Mouse (Mus musculus): ENCODE measurements at regions not wholly inside any gene's neighbourhood (a gene's known extent, or its start where the extent isn't known, plus 50 kb on each side); places are given as distances from the start of the nearest gene placed in this dataset.

DNA sequence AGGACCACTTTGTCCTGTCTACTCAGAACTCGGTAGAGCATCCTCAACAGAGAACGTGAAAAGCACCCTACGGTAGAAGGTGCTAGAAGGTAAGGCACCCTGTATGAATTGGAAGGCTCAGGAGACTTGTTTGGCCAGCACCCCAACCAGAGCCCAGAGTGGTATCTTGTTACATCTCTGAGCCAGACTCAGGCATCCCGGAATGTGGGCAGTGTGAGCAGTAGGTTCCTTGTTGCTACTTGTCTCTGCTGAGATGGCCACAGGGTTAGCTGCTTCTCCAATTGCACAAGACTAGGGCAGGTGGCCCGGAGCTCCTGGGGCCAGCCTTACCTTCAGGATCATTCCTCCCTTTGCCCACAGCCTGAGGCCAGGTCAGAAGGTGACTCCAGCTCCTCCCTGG, 88.9 kb upstream of the Tle3 start:
- H3K4me2 ChIP-seq (ENCODE audit: low read depth, low read length): no peak overlapping the region
- H3K9me3 ChIP-seq (replicated peaks; ENCODE audit: control insufficient read depth, low read length): 0 out of 2 replicates have a peak, but pooled peaks cover 3% of the 10 kb centered on the region
- no peak for ATAC-seq (ENCODE audit: insufficient read depth, low FRiP score)
- H3K36me3 ChIP-seq (ENCODE audit: control insufficient read depth, insufficient read depth, low read length): no peaks in the 10 kb centered on the region
- no peaks in the 10 kb centered on the region for H3K27me3 ChIP-seq (ENCODE audit: control insufficient read depth, insufficient read depth, low read length)
- H3K9ac ChIP-seq (ENCODE audit: low read length): no peak overlapping the region
- 81% methylated on average over 5 of the region's 5 CpGs for WGBS
- H3K4me1 ChIP-seq (ENCODE audit: control insufficient read depth, insufficient read depth, low read length): 0 out of 2 replicates have a peak, but pooled peaks cover 2% of the 10 kb centered on the region
- no peak overlapping the region for H3K27ac ChIP-seq (ENCODE audit: low read length)
- H3K4me3 ChIP-seq (replicated peaks; ENCODE audit: low read length): no peak overlapping the region

DNA sequence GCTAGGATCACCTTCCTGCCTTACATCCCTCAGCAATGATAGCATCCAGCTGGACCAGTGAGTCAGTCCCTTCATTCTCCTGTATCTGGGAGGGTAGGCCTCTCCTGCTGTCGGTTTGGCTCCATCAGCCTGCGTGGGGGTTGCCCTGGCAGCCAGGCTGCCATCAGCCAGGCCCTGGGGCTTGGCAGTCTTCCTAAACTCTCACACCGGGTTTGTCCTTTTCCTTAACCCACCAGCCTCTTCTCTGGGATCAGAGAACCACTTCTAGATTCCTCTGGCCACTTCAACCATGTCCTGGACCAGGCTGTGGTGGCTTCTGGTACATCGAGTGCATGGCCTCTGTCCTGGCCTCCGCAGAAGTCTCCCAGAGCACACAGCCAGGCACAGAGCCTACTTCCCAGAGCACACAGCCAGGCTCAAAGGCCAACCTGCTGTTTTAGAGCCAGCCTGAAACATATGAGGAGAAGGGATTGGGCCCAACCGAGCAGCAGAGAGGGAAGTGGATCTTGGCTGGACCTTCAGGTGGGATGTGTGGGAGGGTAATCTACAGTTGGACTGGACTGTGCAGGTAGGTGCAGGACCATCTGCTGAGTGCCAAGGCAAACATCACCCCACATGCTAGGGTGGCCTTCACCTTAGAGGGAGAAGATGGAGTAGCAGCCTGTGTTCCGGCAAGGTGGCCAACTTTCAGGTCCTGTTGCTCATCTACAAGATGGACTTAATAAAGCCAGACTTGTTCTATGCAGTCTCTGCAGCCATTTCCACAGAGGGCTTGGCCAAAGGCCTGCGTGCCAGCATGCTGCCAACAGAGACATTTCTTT, 87.8 kb upstream of the Tle3 start:
- H3K4me3 ChIP-seq (replicated peaks; ENCODE audit: low read length): no peak overlapping the region
- H3K4me1 ChIP-seq (ENCODE audit: control insufficient read depth, insufficient read depth, low read length): no peaks in the 10 kb centered on the region
- WGBS: 82% methylated on average over 8 of the region's 8 CpGs
- no peaks in the 10 kb centered on the region for H3K27me3 ChIP-seq (ENCODE audit: control insufficient read depth, insufficient read depth, low read length)
- H3K9me3 ChIP-seq (replicated peaks; ENCODE audit: control insufficient read depth, low read length): 0 out of 2 replicates have a peak, but pooled peaks cover 3% of the 10 kb centered on the region
- H3K36me3 ChIP-seq (ENCODE audit: control insufficient read depth, insufficient read depth, low read length): no peaks in the 10 kb centered on the region
- no peak for ATAC-seq (ENCODE audit: insufficient read depth, low FRiP score)
- H3K4me2 ChIP-seq (ENCODE audit: low read depth, low read length): no peak overlapping the region
- no peak overlapping the region for H3K9ac ChIP-seq (ENCODE audit: low read length)
- no peak overlapping the region for H3K27ac ChIP-seq (ENCODE audit: low read length)

GRCm38 (mm10) chr9:61286561-61286960, 85.6 kb upstream of the Tle3 start:
- Histone ChIP-seq H3K4me1 (ENCODE audit: control insufficient read depth, insufficient read depth, low read length) (no peaks in the 10 kb centered on the region; the same call in 1 of the 2 replicates), H3K4me3 (replicated peaks; ENCODE audit: low read length) (no peak overlapping the region), H3K27me3 (ENCODE audit: control insufficient read depth, insufficient read depth, low read length) (no peaks in the 10 kb centered on the region), H3K4me2 (ENCODE audit: low read depth, low read length) (no peak overlapping the region), H3K9me3 (replicated peaks; ENCODE audit: control insufficient read depth, low read length) (0 out of 2 replicates have a peak, but pooled peaks cover 3% of the 10 kb centered on the region), H3K36me3 (ENCODE audit: control insufficient read depth, insufficient read depth, low read length) (no peaks in the 10 kb centered on the region), H3K27ac (ENCODE audit: low read length) (no peak overlapping the region), H3K9ac (ENCODE audit: low read length) (no peak overlapping the region)
- 81% methylated on average over 4 of the region's 4 CpGs for WGBS
- ATAC-seq (ENCODE audit: insufficient read depth, low FRiP score): no peak

DNA sequence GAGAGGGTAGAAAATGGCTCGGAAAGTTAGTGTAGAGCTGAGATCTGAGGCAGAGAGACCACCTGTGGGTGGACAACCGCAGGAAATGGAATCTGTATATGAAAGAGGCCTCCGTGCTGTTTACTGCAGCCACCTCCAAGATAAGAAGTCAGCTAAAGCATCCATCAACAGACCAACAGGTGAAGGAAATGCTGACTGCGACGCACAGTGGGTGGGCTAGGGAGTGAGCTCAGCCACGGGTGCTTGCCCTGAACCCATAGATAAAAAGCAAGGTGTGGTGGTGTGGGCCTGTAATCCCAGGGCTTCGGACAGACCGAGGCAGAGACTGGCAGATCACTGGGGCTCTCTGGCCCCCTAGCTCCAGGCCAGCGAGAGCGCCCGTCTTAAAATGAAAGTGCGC, 83.0 kb upstream of the Tle3 start:
- no peaks in the 10 kb centered on the region for H3K36me3 ChIP-seq (ENCODE audit: control insufficient read depth, insufficient read depth, low read length)
- H3K4me3 ChIP-seq (replicated peaks; ENCODE audit: low read length): no peak overlapping the region
- no peaks in the 10 kb centered on the region for H3K27me3 ChIP-seq (ENCODE audit: control insufficient read depth, insufficient read depth, low read length)
- ATAC-seq (ENCODE audit: insufficient read depth, low FRiP score): no peak
- H3K9ac ChIP-seq (ENCODE audit: low read length): no peak overlapping the region
- no peak overlapping the region for H3K4me2 ChIP-seq (ENCODE audit: low read depth, low read length)
- H3K9me3 ChIP-seq (replicated peaks; ENCODE audit: control insufficient read depth, low read length): 0 out of 2 replicates have a peak, but pooled peaks cover 3% of the 10 kb centered on the region
- H3K27ac ChIP-seq (ENCODE audit: low read length): no peak overlapping the region
- 56% methylated on average over 12 of the region's 12 CpGs for WGBS
- no peaks in the 10 kb centered on the region; the same call in 1 of the 2 replicates for H3K4me1 ChIP-seq (ENCODE audit: control insufficient read depth, insufficient read depth, low read length)

GRCm38 (mm10) chr9:61289713-61290112, 82.5 kb upstream of the Tle3 start:
- WGBS: 58% methylated on average over 6 of the region's 6 CpGs
- H3K27ac ChIP-seq (ENCODE audit: low read length): no peak overlapping the region
- 0 out of 2 replicates have a peak, but pooled peaks cover 3% of the 10 kb centered on the region for H3K9me3 ChIP-seq (replicated peaks; ENCODE audit: control insufficient read depth, low read length)
- no peaks in the 10 kb centered on the region for H3K36me3 ChIP-seq (ENCODE audit: control insufficient read depth, insufficient read depth, low read length)
- no peaks in the 10 kb centered on the region; the same call in 1 of the 2 replicates for H3K4me1 ChIP-seq (ENCODE audit: control insufficient read depth, insufficient read depth, low read length)
- no peak overlapping the region for H3K4me2 ChIP-seq (ENCODE audit: low read depth, low read length)
- no peak for ATAC-seq (ENCODE audit: insufficient read depth, low FRiP score)
- H3K4me3 ChIP-seq (replicated peaks; ENCODE audit: low read length): no peak overlapping the region
- H3K9ac ChIP-seq (ENCODE audit: low read length): no peak overlapping the region
- H3K27me3 ChIP-seq (ENCODE audit: control insufficient read depth, insufficient read depth, low read length): no peaks in the 10 kb centered on the region

DNA sequence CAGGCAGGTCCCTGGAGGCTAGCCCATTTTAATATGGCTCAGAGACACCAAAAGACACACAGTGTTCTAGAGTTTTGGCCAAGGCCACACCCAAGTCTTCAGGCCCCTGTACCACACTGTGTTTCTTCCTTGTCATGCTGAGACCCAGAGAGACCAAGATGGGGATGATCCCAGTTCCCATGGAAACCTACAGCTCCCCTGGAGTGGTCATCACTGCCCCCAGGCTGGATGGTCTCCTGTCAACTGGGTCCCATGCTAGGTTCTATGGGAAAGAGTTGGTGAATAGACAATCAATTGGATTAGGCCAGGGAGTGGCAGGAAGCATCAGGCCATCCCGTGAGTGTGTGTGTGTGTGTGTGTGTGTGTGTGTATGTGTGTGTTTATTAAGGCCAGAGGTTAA, 80.5 kb upstream of the Tle3 start:
- no peak overlapping the region for H3K9ac ChIP-seq (ENCODE audit: low read length)
- 67% methylated on average over 1 of the region's 1 CpGs for WGBS
- H3K36me3 ChIP-seq (ENCODE audit: control insufficient read depth, insufficient read depth, low read length): no peaks in the 10 kb centered on the region
- no peak overlapping the region for H3K4me2 ChIP-seq (ENCODE audit: low read depth, low read length)
- no peak overlapping the region for H3K27ac ChIP-seq (ENCODE audit: low read length)
- H3K27me3 ChIP-seq (ENCODE audit: control insufficient read depth, insufficient read depth, low read length): no peaks in the 10 kb centered on the region
- H3K4me3 ChIP-seq (replicated peaks; ENCODE audit: low read length): no peak overlapping the region
- H3K4me1 ChIP-seq (ENCODE audit: control insufficient read depth, insufficient read depth, low read length): no peaks in the 10 kb centered on the region; the same call in 1 of the 2 replicates
- ATAC-seq (ENCODE audit: insufficient read depth, low FRiP score): no peak
- H3K9me3 ChIP-seq (replicated peaks; ENCODE audit: control insufficient read depth, low read length): 0 out of 2 replicates have a peak, but pooled peaks cover 3% of the 10 kb centered on the region

- Histone ChIP-seq H3K27ac (ENCODE audit: low read length) (no peak overlapping the region), H3K27me3 (ENCODE audit: control insufficient read depth, insufficient read depth, low read length) (no peaks in the 10 kb centered on the region), H3K4me3 (replicated peaks; ENCODE audit: low read length) (no peak overlapping the region), H3K36me3 (ENCODE audit: control insufficient read depth, insufficient read depth, low read length) (no peaks in the 10 kb centered on the region), H3K9me3 (replicated peaks; ENCODE audit: control insufficient read depth, low read length) (0 out of 2 replicates have a peak, but pooled peaks cover 3% of the 10 kb centered on the region), H3K4me2 (ENCODE audit: low read depth, low read length) (no peak overlapping the region), H3K9ac (ENCODE audit: low read length) (no peak overlapping the region), H3K4me1 (ENCODE audit: control insufficient read depth, insufficient read depth, low read length) (no peaks in the 10 kb centered on the region; the same call in 1 of the 2 replicates)
- no peak for ATAC-seq (ENCODE audit: insufficient read depth, low FRiP score)
- WGBS: 81% methylated on average over 3 of the region's 3 CpGs
Measured at GRCm38 (mm10) chr9:61292501-61292900, 79.7 kb upstream of the Tle3 start.

DNA sequence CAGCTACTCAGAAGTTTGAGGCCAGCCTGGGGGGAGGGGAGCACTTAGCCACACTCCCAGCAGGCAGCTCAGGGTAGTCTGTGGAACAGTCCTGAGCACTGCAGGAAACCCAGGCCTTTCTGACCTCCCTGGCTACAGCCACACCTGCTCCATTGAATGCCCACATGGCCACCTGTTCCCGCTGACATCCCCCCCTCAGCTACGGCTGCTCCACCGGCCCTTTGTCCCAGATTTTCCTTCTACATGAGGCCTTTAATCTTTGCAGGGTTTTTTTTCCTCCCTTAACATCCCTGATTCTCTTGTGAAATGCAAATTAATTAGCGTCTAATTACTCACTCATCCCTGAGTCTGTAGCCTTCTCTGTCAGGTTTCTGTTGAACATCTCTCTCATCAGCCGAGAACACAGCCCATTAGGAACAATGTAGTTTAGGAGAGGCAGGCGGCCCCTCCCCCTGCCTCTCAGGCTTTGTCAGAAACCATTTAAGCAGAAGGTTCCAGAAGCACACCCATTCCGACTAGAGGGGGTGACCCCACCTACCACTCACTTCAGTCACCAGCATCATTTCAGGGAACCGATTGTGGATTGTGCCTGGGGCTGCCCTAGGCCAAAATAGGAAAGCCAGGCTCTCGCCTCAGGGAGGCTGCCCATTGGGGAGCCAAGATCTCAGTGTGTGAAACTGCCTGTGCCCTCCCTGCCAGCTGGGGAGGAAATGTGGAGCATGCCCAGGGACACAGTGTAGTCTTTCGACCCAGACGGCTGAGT, 78.8 kb upstream of the Tle3 start:
- no peaks in the 10 kb centered on the region for H3K27me3 ChIP-seq (ENCODE audit: control insufficient read depth, insufficient read depth, low read length)
- no peak overlapping the region for H3K27ac ChIP-seq (ENCODE audit: low read length)
- H3K4me1 ChIP-seq (ENCODE audit: control insufficient read depth, insufficient read depth, low read length): no peaks in the 10 kb centered on the region; the same call in 1 of the 2 replicates
- H3K9me3 ChIP-seq (replicated peaks; ENCODE audit: control insufficient read depth, low read length): no peaks in the 10 kb centered on the region
- H3K4me2 ChIP-seq (ENCODE audit: low read depth, low read length): no peak overlapping the region
- no peak overlapping the region for H3K4me3 ChIP-seq (replicated peaks; ENCODE audit: low read length)
- 60% methylated on average over 11 of the region's 11 CpGs for WGBS
- no peak for ATAC-seq (ENCODE audit: insufficient read depth, low FRiP score)
- H3K9ac ChIP-seq (ENCODE audit: low read length): no peak overlapping the region
- H3K36me3 ChIP-seq (ENCODE audit: control insufficient read depth, insufficient read depth, low read length): no peaks in the 10 kb centered on the region

DNA sequence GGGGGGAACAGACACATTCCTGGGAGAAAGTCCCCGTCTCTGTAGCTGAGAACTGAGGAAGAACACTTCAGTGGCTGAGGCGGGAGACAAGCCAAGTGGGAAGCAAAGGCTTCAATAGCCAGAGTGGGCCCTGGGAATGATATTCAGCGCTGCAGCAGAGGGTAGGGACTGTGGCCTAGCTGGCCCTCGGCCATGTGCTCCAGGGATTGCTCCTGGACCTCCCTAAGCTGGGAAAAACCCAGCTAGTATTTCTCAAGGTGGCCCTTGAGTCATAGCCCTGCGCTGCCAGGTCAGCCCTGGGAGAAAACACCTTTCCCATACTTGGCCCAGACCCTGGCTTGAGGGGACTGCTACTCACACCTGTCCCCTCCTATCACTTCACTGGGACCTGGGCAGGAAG, 77.2 kb upstream of the Tle3 start:
- H3K27ac ChIP-seq (ENCODE audit: low read length): no peak overlapping the region
- H3K4me3 ChIP-seq (replicated peaks; ENCODE audit: low read length): no peak overlapping the region
- H3K36me3 ChIP-seq (ENCODE audit: control insufficient read depth, insufficient read depth, low read length): no peaks in the 10 kb centered on the region
- ATAC-seq (ENCODE audit: insufficient read depth, low FRiP score): no peak
- H3K27me3 ChIP-seq (ENCODE audit: control insufficient read depth, insufficient read depth, low read length): no peaks in the 10 kb centered on the region
- H3K9ac ChIP-seq (ENCODE audit: low read length): no peak overlapping the region
- WGBS: 76% methylated on average over 5 of the region's 5 CpGs
- 0 out of 2 replicates have a peak, but pooled peaks cover 3% of the 10 kb centered on the region for H3K4me1 ChIP-seq (ENCODE audit: control insufficient read depth, insufficient read depth, low read length)
- no peaks in the 10 kb centered on the region for H3K9me3 ChIP-seq (replicated peaks; ENCODE audit: control insufficient read depth, low read length)
- H3K4me2 ChIP-seq (ENCODE audit: low read depth, low read length): no peak overlapping the region

Data from stomach, embryonic 16.5 days (tissue).